Comparison of ENCODE assay signal across 14 mouse cellular contexts in genomic region chr5:137179646-137180374, GRCm38 (mm10). TPM values are rescaled to one million over a fixed set of nuclear protein-coding genes. Genes with fewer than 3 reads are reported as not detected.
DNase-seq lines count a peak whose midpoint lies in the region; ATAC-seq and TF ChIP-seq lines count a peak whose summit lies in the region.
"Had no signal": no experiment of that assay in that cellular context is flagged by ENCODE, and none has a peak within 500 bp of the region (broad histone marks: within the 10 kb centered on the region; RNA-seq: fewer than 3 reads in every experiment).

No protein-coding gene starts in this region.

- no peak overlapping the region for H3K9ac ChIP-seq in forebrain, postnatal 0 days
- H3K9ac ChIP-seq in forebrain, embryonic 13.5 days: no peak overlapping the region
- H3K9ac ChIP-seq: heart, embryonic 12.5 days had no signal

- no peaks in the 10 kb centered on the region for H3K27me3 ChIP-seq in forebrain, postnatal 0 days (ENCODE audit: insufficient read depth, low read length)
- H3K27me3 ChIP-seq in forebrain, embryonic 13.5 days: 0 out of 2 replicates have a peak, but pooled peaks cover 4% of the 10 kb centered on the region
- no peaks in the 10 kb centered on the region for H3K27me3 ChIP-seq in spleen, adult 2 months (ENCODE audit: control insufficient read depth, insufficient read depth, low read length)

- no peaks in the 10 kb centered on the region for H3K4me1 ChIP-seq in forebrain, postnatal 0 days (ENCODE audit: insufficient read depth)
- no peaks in the 10 kb centered on the region for H3K4me1 ChIP-seq in forebrain, embryonic 13.5 days
- no peaks in the 10 kb centered on the region; the same call in 1 of the 2 replicates for H3K4me1 ChIP-seq in spleen, adult 2 months (ENCODE audit: control insufficient read depth, insufficient read depth, insufficient read length)
- H3K4me1 ChIP-seq: heart, embryonic 12.5 days had no signal

- H3K4me3 ChIP-seq in forebrain, postnatal 0 days (ENCODE audit: low read depth, low read length): no peak overlapping the region
- no peak overlapping the region for H3K4me3 ChIP-seq in forebrain, embryonic 13.5 days
- H3K4me3 ChIP-seq in spleen, adult 2 months (ENCODE audit: extremely low read depth, insufficient read depth, insufficient read length): no peak overlapping the region
- H3K4me3 ChIP-seq: heart, embryonic 12.5 days had no signal

- peak; percentile 29 for DNase-seq in forebrain, postnatal 0 days
- DNase-seq in spleen, adult 2 months (ENCODE audit: low read depth in 1 of 2, low spot score in 2 of 2): peak; percentile 7 to 11
- DNase-seq in spleen, adult 12 weeks (ENCODE audit: low spot score): no peak
- DNase-seq in natural killer cell, adult 2 months (ENCODE audit: low spot score in 2 of 2): peak; percentile 17 to 22
- DNase-seq in T-cell, adult 2 months (ENCODE audit: low spot score): no peak
- DNase-seq in kidney, postnatal 25 days: no peak
- DNase-seq in ovary, postnatal 36 days (ENCODE audit: low spot score): no peak
- DNase-seq: adrenal gland, postnatal 10 days had no signal

- H3K27ac ChIP-seq in forebrain, postnatal 0 days (ENCODE audit: low read depth, low read length): no peak overlapping the region
- H3K27ac ChIP-seq in forebrain, embryonic 13.5 days: no peak overlapping the region
- no peak overlapping the region for H3K27ac ChIP-seq in spleen, adult 2 months (ENCODE audit: insufficient read depth, low read length)

- no peak for ATAC-seq in forebrain, postnatal 0 days
- no peak for ATAC-seq in forebrain, embryonic 13.5 days

- 80% methylated on average over 8 of the region's 8 CpGs for WGBS in forebrain, postnatal 0 days
- WGBS in forebrain, embryonic 13.5 days: 84% methylated on average over 8 of the region's 8 CpGs
- WGBS in spleen, adult 2 months: 54% methylated on average over 8 of the region's 8 CpGs

- peaks cover 4% of the 10 kb centered on the region; the same call in 1 of the 2 replicates for H3K9me3 ChIP-seq in forebrain, postnatal 0 days (ENCODE audit: low read length)
- no peaks in the 10 kb centered on the region for H3K9me3 ChIP-seq in forebrain, embryonic 13.5 days (replicated peaks)
- H3K9me3 ChIP-seq: heart, embryonic 12.5 days had no signal

- no peak for TF ChIP-seq CTCF in forebrain, postnatal 0 days (IDR thresholded peaks at IDR 0.05; ENCODE audit: low read depth)
- no peak for TF ChIP-seq CTCF in spleen, adult 2 months (IDR thresholded peaks at IDR 0.05; ENCODE audit: extremely low read depth, insufficient read depth, insufficient read length, insufficient replicate concordance)

- no peak overlapping the region for H3K4me2 ChIP-seq in forebrain, postnatal 0 days (ENCODE audit: low read depth)
- H3K4me2 ChIP-seq in forebrain, embryonic 13.5 days: no peak overlapping the region
- H3K4me2 ChIP-seq: heart, embryonic 12.5 days; liver, embryonic 11.5 days had no signal

- no peak for TF ChIP-seq POLR2A in spleen, adult 2 months (IDR thresholded peaks at IDR 0.05; ENCODE audit: low read depth, low read length)

- H3K36me3 ChIP-seq in forebrain, postnatal 0 days (ENCODE audit: insufficient read depth): no peaks in the 10 kb centered on the region
- no peaks in the 10 kb centered on the region for H3K36me3 ChIP-seq in forebrain, embryonic 13.5 days (ENCODE audit: poor library complexity, severe bottlenecking)
- H3K36me3 ChIP-seq in spleen, adult 2 months (ENCODE audit: control insufficient read depth, insufficient read depth, low read length): no peaks in the 10 kb centered on the region
- H3K36me3 ChIP-seq: heart, embryonic 12.5 days had no signal

RNA-seq across cellular contexts. Expression of gene Muc3, which starts 30.7 kb away (rescaled TPM):
- total RNA-seq in forebrain, postnatal 0 days (2014; rRNA removed): not detected in 2 replicates
- not detected in 2 replicates for polyA plus RNA-seq in forebrain, postnatal 0 days (2015; fragmentation: Nextera tagmentation; extraction: Ambion mirVana)
- polyA plus RNA-seq in forebrain, embryonic 13.5 days (2015; fragmentation: Nextera tagmentation; extraction: Ambion mirVana): not detected in 2 replicates
- 0.07 TPM in 1 of 2 replicates, not detected in the other for polyA plus RNA-seq in spleen, adult 2 months (2012; rRNA removed)
- total RNA-seq: adrenal gland, postnatal 10 days; layer of hippocampus, postnatal 14 days had no signal
- polyA plus RNA-seq: cortical plate, adult 2 months; forebrain, embryonic 11.5 days; heart, embryonic 12.5 days; liver, embryonic 11.5 days had no signal

RNA-seq across cellular contexts. Expression of gene Muc3a, which starts 32.4 kb away (rescaled TPM):
- 0.10 and 0.31 TPM in 2 replicates for total RNA-seq in forebrain, postnatal 0 days (2014; rRNA removed)
- polyA plus RNA-seq in forebrain, postnatal 0 days (2015; fragmentation: Nextera tagmentation; extraction: Ambion mirVana): 0.13 TPM in 2 replicates
- not detected in 2 replicates for polyA plus RNA-seq in forebrain, embryonic 13.5 days (2015; fragmentation: Nextera tagmentation; extraction: Ambion mirVana)
- 2.6 and 4.0 TPM in 2 replicates for polyA plus RNA-seq in spleen, adult 2 months (2012; rRNA removed)
- polyA plus RNA-seq: forebrain, embryonic 11.5 days; liver, embryonic 11.5 days had no signal

Comparison
In these comparisons a context has a peak if more than half of its experiments do, and no peak if none do; other contexts are left out.
1. DNase-seq: peak in forebrain, postnatal 0 days (single experiment), spleen, adult 2 months (2 of 2) and natural killer cell, adult 2 months (2 of 2); none in spleen, adult 12 weeks (single experiment), T-cell, adult 2 months (single experiment), kidney, postnatal 25 days (0 of 2) and ovary, postnatal 36 days (single experiment).